Mouse (Mus musculus): Measurements from ENCODE around the gene Fam171a2.
"Not testable (repeated sequence)": the region's sequence is repeated elsewhere in the genome, so short reads cannot be mapped to it uniquely, and the experiment has no call there.

Gene Fam171a2

DNA sequence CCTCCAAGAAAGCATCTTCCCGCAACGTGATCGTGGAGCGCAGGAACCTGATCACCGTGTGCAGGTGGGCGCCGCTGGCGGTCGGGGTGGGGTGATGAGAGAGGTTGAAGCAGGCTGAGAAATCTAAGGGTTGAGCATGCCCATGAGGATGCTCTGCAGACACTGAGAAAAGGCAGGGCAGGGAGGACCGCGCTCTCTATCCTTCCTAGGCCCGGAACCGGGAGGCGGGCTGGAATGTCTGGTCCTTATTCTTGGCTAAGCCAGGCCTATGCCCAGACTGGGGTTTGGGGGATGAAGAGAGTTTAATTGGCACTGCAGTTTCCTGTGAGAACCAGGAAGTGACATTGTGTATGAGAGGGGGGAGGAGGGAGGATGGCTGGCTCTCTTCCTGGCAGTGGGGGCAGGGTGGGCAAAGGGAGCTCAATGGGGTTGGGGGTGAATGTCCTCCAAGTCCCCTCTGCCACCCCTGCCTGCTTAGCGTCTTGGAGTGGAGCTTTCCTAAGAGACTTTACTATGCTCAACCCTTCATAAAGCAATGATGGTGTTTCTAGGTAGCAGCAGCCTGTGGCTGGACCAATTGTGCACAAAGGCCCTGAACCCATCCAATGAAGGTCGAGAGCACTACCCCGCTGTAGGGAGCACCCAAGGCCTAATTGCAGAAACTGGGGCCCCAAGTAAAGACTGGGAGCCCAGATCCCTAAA is 53.6 kb downstream of the Fam171a2 start:
- peak; percentile 61 for DNase-seq (ENCODE audit: low spot score)

- peak; percentile 93 for DNase-seq (ENCODE audit: low spot score)
Measured at GRCm38 (mm10) chr11:102393238-102393634, 54.2 kb downstream of the Fam171a2 start, which contains the start of gene Rundc3a. Rundc3a (plus strand) TSS chr11:102393403.

DNA sequence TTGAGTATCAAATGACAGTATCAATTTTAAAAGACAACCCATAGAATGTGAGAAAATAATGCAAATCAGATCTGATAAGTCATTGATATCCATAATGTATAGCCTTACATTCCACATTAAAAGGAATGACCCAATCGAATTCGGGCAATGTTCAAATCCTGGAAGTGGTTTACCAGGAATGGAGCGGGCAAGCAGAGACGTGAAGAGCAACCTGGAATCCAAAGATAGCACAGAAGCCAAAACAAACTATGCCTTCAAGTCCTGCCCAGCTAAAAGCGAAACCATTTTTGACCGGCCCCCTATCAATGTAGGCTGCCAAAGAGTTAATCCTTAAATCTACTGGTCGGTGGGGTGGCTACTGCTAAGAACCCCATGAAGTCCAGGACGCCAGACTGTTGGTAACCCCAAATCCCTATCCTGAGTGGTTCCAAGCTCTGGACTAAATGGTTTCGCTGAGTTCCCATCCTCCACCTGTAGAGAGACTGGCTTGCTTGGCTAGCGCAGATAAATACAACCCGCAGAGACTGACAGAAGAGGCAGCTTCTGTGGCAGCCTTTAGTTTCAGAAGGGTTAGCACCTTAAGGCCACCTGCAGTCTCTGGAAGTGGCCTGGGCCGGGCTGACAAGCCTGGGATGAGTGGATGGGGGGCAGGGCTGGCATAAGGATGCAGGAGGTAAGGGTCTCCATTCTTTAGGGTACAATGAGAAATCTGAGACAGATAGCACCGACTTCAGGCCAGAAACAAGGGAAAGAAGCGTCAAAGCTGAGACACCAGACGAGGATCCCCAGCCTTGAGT is 54.8 kb downstream of the Fam171a2 start:
- peak; percentile 58 for DNase-seq (ENCODE audit: low spot score)

- not testable (repeated sequence) for DNase-seq (ENCODE audit: low spot score)
Measured at GRCm38 (mm10) chr11:102389436-102389835, 58.0 kb downstream of the Fam171a2 start.

Data from MN1 (cell line).